Mouse (Mus musculus) erythroid progenitor cell, adult 5-6 weeks (primary cell): ENCODE measurements around the gene Mapk13. TPM values are rescaled to one million over a fixed set of nuclear protein-coding genes. Genes with fewer than 3 reads are reported as not detected.
"Not testable (repeated sequence)": the region's sequence is repeated elsewhere in the genome, so short reads cannot be mapped to it uniquely, and the experiment has no call there.

ENCODE experiments used
- ATAC-seq: replicated peaks from 2 replicates; pipeline ENCODE4 v1.8.0; 2016; ENCODE audit warnings: moderate number of reproducible peaks, mild to moderate bottlenecking, moderate TSS enrichment, inconsistent platforms; ENCODE audit not compliant: poor library complexity, low FRiP score, severe bottlenecking
- total RNA-seq, 2 experiments: library from RNA; stranded (forward) in 1 of 2; stranded (reverse) in 1 of 2; fragments of 150-400 nt in 1 of 2; fragments of 186-747, 209-891 nt in 1 of 2; gene quantifications; 2 replicates each; pipeline versions ENCODE4 v1.2.3 to v1.2.4; 2015 to 2017; ENCODE audit warnings: low replicate concordance in 2 of 2

Gene Mapk13
- total RNA-seq, 2 experiments from 2014 or later = 0.61 to 12.2 TPM

DNA sequence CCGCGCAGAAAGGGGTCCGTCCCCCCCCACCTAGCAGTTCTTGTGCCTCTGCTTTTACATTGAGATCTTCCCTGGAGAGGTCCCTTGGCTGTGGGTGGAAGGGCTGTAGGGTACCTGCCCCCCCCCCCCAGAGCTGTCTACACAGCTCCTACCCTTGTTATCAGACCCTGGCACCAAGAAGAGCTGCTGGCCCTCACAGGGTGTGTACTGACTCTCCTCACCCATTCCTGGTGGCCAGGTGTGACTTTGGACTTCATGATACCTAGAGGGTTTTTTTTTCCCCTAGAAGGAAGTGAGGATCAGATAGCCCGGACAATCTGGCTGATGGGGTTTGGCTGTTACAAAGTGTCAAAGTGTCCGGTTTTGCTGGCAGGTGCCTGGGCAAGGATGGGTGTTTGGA, 2.2 kb downstream of the Mapk13 start:
- no peak for ATAC-seq

DNA sequence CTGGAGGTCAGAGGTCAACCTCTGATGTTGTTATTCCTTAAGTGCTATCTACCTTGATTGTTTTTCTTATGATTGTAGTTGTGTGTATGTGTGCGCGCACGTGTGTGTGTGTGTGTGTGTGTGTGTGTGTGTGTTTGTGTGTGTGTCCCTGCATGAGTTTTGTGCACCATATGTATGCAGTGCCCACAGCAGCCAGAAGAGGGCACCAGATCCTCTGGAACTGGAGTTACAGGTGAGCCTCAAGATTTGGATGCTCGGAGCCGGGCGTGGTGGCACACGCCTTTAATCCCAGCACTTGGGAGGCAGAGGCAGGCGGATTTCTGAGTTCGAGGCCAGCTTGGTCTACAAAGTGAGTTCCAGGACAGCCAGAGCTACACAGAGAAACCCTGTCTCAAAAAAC, 5.2 kb downstream of the Mapk13 start:
- not testable (repeated sequence) for ATAC-seq

DNA sequence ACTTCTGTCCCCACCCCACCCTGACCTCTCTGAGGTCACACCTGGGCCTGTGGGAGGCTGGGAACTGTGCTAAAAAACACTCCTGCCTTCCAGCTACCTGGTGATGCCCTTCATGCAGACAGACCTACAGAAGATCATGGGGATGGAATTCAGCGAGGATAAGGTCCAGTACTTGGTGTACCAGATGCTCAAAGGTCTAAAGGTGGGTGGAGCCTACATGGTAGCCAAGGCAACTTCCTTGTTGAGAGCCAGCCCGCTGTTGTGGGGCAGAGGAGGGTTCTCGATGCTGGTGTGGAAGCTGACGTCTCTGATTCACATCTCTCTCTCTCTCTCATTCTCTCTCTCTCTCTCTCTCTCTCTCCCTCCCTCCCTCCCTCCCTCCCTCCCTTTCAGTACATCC, 6.1 kb downstream of the Mapk13 start:
- ATAC-seq = no peak

DNA sequence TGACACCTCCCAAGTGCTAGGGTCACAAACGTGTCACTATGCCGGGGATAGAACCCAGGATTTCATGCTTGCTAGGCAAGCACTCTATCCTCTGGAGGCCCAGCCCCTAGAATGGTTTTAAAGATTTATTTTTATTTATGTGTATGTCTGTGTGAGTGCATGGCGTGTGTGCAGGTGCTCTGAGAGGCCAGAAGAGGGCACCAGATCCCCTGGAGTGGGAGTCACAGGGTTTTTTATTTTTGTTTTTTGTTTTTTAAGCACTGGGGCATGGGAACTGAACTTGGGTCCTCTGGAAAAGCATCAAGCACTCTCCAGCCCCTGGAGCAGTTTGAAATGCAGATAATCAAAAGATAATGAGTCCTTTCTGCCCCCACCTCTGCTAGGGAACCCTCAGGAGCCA, 7.7 kb downstream of the Mapk13 start:
- ATAC-seq = no peak

DNA sequence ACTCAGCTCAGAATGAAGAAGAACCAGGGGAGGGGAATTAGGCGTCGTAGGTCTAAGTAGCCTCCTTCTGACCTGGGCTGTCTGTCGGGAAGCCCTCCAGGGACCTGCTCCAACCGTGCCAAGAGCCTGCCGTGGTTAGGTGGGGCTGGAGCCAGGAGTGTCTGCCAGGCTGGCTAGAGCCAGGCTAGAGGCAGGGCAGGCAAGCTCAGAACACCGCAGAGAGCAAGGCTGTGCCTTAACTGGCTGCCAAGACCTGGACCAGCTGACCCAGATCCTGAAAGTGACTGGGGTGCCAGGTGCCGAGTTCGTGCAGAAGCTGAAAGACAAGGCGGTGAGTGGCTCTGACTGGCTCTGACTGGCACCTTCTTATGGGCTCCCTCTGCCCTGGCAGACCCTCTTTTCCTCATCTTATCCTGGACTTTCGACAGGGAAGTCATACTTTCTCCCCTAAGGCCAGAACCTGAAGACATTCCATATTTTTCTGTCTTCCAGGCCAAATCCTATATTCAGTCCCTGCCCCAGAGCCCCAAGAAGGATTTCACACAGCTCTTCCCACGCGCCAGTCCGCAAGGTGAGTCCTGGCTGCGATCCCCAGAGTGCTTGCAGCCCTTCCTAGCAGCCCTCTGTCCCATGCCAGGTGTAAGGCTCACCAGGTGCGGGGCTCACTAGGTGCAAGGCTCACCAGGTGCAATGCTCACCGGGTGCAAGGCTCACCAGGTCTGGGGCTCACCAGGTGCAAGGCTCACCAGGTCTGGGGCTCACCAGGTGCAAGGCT, 8.3 kb downstream of the Mapk13 start:
- ATAC-seq = 0 out of 2 replicates have a peak, but pooled peaks have one; percentile 33

DNA sequence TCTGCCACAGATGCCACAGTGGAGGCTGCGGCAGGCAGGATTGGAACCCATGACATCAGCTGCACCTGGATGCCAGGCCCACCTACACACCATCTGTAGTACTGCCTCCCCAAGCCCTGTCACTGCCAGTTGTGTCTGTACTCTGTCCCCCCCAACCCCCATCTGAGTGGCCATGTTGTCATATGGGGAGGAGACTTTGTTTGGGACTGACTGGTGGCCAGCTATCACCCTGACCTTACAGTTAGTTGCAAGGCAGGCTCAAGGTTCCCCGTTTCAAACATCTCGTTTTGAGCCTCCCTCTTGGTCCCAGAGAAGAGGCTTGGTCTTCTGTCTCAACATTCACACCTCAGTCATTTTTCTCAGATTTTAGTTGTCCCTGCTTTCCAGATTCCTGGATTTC, 10.6 kb downstream of the Mapk13 start:
- no peak for ATAC-seq

DNA sequence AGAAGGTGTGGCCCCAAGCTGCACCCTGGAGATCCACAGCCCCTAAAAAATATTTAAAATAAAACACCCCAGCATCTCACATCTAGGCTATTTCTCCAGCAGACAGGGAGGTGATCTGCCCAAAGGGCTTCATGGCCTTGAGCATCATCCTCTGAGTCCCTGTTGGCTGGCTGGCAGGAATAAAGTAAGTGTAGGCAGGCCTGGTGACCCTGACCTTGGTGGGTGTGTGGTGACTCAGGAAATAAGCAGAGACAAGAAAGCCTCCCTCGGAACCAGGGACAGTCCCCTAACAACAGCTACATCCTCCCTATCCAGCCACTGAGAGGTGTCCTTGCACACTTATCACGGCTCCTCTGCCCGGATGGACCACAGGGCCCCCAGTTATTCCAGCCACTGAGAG, 11.7 kb downstream of the Mapk13 start:
- no peak for ATAC-seq

DNA sequence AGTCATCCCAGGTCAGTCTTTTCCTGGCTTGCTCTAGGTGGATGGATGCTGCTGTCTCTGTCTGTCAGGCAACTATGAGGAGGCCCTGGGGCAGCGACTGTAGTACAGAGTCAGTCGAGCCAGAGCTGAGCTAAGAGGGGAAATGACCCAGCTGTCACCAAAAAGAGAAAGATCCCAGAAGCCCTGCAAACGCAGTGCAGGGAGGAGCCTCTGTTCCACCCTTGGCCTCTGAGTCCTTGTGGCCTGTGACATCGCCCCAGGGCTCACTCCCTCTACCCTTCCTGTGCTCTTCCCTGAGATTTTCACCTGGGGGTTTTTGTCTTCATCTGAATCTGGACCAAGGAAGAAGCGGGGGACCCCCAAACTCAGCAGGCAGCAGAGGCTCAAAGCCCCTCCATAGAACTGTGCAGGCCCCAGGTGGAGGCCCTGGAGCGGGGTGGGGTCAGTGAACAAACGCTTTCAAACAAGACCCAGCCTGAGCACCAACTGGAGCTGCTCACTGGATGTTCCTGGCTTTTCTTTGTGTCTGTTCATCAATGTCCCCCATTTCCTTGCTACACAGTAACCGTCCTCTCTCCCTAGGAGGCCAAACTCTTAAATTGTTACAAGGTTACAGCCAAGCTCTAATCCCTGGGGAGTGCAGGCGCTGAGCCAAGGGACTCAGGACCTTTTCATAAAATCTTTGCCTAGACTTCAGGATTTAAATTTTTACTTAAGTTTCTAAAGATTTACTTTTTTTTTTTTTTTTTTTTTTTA, 12.4 kb downstream of the Mapk13 start:
- no peak for ATAC-seq

DNA sequence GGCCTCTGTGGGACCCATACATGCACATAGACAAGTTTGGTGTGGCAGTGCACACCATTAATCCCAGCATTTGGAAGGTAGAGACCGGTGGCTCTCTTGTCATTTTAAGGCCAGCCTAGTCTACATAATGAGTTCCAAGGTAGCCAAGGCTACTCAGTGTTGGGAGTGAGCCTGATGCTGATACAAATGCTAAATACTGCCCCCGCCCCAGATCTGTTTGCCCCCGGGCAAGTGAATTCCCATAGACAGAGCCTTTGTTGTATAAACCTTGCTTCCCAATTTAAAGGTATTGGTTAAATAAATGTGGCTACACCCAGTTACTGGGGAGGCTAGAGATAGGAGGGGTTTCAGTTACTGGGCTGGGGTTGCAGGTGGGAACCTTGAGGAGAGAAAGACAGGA, 15.9 kb downstream of the Mapk13 start:
- ATAC-seq = no peak

DNA sequence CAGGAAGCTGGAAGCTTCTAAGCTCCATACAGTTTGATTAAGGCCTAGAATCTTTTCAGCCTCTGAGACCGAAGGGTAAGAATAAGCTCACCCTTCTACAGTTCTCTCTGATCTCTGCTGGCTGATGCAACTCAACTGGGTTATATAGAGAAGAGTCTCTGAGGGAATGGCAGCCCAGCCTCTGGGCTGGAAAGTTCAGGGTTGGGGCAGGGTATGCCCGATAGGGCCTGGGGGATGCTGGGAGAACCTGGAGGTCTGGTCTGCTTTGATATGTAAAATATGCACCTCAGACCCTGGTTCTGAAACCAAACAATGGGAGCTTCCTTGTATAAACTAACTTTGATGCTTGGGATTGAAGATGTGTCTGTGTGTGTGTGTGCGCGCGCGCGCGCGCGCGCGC, 18.4 kb downstream of the Mapk13 start:
- no peak for ATAC-seq

DNA sequence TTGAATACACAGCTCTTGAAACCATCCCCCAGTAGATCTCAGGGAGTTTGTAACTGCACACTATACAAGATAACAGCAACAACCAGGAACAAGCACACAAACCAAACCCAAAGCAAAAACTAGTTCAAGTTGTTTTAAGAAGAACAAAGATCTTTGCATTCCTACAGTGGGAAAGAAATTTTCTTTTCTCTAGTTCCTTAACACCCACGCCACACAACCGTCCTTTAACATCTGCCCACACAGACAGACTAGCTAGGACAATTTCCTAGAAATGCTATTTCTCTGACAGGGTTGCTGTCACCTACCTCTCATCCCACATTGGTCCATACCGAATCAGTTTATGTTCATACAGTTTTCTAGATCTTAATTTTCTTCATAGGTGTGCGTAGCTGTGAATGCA, 27.9 kb downstream of the Mapk13 start:
- ATAC-seq = no peak

DNA sequence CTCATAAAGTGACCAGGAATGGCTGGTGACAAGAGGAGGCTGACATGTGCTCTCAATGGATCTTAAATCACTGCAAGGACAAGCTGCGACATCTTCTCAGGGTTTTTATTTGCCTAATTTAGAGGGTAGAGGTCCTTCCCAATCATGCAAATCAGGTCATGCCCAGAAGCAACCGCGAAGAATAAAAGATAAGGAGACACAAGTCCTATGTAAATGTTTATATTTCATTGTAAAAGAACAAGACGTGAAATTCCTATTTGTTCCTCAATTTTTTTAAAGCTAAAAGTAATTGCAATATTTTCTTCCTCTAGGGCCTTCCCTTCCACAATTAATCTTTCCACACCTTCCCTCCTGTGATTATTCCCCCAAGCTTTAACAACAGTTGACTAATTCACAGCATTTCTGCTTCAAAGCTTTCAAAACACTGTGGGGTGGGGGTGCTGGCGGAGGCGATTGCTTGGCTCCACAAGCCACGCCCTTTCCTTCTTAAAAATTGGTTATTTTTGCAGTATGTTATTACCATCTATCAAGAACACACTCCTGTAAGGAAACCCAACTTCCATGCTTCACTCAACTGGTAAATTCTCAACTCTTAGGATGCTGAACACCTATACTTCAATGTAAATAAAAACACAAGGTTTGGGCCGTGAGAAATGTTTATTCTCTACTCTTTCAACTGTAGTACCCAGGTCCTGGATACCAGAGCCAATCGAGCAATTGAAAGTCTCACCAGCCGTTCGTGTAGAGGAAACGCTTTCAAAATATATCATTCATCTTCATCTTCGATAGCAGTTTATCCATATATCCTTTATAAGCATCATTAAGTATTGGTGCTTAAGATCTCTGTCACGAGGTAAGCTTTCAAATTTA, 30.4 kb downstream of the Mapk13 start:
- ATAC-seq = 0 out of 2 replicates have a peak, but pooled peaks have one; percentile 21

DNA sequence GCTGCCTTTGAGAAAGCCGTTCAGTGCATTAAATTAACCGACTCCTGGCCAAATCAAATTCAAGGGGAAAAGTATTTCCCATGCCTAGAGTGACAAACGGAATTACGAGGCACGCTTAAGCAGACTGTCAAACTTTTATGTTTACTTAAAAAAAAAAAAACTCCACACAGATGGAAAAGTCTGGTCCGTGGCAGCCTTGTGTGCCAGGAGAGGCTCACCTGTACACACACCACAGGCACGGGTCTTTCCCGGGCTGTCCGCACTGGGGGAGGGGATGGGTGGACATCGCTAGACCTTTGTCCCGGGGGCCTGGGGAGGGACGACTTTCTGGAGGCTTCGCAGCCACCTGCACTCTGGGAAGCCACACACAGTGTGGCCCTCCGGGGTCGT, 31.2 kb downstream of the Mapk13 start:
- peak; percentile 2 for ATAC-seq

DNA sequence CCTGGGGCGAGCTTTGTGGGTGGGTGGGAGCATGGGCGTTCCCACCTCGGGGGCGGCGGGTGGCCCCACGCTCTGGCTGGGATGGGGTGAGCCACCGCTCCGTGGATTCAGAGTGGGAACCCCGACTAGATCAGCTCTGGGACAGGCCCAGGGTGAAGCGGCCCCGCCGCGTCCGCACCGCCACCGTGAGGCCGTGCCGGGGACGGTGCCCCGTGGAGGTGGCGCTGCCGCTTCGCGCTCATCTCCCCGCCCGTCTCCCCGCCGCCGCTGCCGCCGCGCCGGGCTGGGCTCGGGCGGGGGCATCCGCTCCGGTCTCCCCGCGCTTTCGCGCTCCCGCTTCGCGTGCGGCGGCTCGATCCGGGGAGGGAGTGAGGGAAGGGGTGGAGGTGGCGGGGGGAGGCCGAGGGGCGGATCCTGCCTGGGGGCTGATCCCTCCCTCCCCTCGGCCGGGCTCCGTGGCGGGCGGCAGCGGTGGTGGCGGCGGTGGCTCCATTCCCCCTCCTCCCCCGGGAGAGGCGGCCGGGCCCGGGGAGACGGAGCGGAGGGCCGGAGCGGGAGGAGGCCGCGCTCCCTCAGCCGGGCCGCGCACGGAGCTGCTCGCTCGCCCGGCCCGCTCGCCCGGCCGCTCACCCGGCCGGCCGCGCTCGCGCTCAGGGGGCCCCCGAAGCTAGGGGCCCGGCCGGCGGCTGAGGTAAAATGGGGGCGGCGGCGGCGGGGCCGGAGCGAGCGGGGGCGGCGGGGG, 31.7 kb downstream of the Mapk13 start, which contains the start of gene Brpf3:
Brpf3 (plus strand) TSS at position 420 of the 742 bp plus-strand sequence.
- peak; percentile 55 for ATAC-seq

DNA sequence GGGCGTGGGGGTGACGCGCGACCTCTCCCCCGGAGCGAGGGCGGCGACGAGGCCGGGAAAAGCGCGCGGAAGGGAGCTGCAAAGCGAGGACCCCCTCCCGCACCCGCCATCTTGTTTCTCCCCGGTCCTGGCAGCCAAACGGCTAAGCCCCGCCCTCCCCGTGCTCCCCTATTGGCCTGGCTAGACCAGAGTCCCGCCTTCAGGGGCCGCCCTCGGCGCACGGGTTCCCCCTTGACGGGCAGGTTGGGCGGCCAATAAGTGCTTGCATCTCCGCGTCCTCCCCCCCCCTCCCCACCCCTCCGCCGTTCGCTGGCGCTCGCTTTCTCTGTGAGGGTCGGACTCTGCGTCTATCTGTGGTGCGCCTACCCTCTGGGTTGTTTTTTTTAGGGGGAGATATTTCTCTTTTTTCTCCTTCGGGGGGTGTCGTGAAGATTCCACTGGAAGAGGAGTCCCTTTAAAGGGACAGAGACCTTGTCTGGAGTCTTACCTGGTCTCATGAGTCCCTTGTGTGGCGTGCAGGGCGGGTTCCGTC, 32.4 kb downstream of the Mapk13 start:
- ATAC-seq = peak; percentile 84

DNA sequence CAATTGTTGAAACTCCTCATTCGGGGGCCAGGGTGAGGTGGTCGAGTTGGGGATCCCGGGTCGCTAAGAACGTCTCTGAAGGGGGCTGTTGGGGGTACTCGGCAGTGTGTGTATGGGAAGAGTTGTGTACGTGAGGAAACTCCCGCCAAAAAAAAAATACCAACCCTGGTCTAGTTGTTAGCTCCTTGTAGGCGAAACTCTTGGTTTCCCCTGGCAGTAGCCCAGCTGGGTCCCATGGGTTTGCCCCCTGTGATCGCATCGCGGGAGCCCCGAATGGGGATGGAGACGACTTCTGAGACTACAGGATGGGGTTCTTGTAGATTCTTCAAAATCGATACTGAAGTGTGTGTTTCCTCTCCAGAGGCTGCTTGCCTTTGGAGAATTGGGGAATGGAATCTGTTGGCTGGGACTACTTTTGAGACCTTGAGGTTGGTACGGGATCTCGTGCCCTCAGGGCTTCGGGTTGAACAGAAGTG, 32.9 kb downstream of the Mapk13 start:
- ATAC-seq = peak; percentile 2; the same call in 1 of the 2 replicates

DNA sequence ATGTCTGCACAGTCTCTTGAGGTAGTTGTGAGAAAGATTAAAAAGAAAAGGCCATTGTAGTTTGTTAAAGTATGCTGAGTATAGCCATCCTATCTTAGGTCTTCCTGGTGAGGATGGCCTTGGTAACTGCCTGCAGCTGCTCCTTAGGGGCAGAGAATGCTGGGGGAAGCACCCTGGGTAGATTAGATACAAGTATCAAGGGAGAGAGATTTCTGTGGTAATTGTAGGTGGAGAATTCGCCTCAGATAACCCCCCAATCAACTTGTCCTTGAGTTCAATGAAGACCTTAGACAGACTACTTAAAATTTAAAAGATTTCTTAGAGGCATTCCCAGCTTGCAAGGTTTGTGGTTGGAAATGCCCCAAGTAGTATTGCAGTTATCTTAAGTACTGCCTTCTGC, 34.2 kb downstream of the Mapk13 start:
- ATAC-seq = no peak

DNA sequence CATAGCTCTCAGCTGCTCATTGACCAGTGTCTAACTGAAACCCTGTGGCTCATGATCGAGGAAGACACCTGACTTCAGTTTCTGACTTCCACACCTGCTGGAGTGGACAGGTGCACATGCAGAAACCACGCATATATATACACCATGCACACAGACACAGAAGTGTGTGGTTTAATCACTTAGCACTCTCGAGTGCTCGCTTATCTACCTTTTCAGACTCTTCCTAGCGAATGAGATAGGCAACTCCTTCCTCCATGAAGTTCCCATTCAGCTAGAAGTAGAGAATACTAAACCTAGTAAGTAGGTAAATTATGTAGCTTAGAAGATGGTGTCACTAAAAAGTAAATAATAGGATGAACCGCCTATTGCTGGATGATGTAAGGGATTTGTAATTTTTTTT, 35.9 kb downstream of the Mapk13 start:
- no peak for ATAC-seq

DNA sequence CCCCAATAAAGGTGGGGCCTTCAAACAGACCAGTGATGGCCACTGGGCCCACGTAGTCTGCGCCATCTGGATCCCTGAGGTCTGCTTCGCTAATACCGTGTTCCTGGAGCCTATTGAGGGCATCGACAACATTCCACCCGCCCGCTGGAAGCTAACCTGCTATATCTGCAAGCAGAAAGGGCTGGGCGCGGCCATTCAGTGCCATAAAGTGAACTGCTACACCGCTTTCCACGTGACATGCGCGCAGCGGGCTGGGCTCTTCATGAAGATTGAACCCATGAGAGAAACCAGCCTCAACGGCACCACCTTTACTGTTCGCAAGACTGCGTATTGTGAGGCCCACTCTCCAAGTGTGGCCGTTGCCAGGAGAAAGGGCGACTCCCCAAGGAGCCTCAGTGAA, 37.7 kb downstream of the Mapk13 start:
- no peak for ATAC-seq
